Mouse (Mus musculus) c-Kit-positive CD71-positive TER-119-negative erythroid progenitor cells, embryonic 14.5 days (primary cell): ENCODE data around the gene Iqcc.

Experiments used
- DNase-seq: peaks from one replicate; pipeline ENCODE4 v3.0.0-alpha.2; 2013; ENCODE audit warnings: low read depth

The Iqcc gene

GRCm38 (mm10) chr4:129618786-129619691, at the start of gene Iqcc:
Gene Iqcc, minus strand, starts transcription at chr4:129619099.
- peak; percentile 88 for DNase-seq

GRCm38 (mm10) chr4:129662255-129662813, 43.4 kb upstream of the Iqcc start:
- DNase-seq, result no peak

- no peak for DNase-seq
Measured at GRCm38 (mm10) chr4:129661584-129661983, 42.7 kb upstream of the Iqcc start.

GRCm38 (mm10) chr4:129654770-129655169, 35.9 kb upstream of the Iqcc start:
- no peak for DNase-seq

GRCm38 (mm10) chr4:129650359-129650758, 31.5 kb upstream of the Iqcc start:
- no peak for DNase-seq

- no peak for DNase-seq
Measured at GRCm38 (mm10) chr4:129648656-129649055, 29.8 kb upstream of the Iqcc start.

GRCm38 (mm10) chr4:129645204-129645603, 26.3 kb upstream of the Iqcc start:
- no peak for DNase-seq

DNA sequence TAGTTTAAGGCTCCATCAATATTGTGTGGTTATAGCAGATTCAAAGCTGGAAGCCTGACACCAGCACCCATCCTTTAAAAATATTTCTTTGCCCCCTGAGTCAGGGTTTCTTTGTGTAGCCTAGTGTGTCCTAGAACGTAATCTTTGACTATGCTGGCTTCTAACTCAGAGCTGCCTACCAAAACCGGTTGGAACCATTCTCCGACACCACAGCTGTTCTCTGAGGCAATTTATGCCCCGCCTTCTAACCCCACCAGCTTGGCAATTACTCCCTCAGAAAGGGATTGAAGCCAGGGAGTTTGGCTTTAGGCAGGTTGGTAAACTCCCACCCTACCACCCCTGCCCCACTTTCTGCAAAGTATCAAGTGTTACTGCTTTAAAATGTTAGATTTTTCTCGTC, 22.9 kb upstream of the Iqcc start:
- no peak for DNase-seq

DNA sequence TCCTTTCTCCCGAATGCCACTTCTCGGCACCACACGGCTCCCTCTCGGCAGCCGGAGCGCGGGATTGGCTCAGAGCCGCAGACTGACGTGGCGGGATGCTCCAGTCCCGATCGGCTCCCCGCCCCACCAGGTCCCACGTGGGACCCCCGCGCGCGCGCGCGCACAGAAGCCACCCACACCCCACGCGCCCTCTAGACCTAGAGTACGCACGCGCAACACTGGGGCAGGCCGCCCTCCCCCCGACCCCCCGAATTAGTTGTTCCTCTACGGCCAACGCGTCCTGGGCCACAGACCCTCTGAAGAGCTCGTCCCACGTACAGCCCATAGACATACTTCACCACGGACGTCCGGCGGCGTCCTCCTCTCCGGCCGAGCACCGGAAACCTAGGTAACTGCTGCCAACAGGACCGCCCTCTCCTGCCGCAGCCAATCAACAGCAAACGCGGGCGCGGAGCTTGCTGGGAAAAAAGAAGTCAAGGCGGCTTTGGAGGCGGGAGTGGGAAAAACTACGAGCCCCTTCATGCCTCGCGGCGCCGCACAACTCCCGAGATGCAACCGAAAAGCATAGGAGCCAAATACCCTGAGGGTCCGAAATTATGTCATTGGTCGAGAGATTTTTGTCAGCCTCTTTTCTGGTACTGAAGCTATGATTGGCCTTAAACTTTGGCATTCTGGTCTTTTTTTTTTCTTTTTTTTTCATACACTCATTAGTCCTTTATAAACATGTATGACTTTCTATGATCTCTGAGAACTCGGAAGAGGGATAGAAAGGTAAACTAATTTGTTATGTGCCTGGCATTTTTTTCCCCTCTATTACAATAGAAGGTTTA, 22.0 kb upstream of the Iqcc start, which contains the start of gene Txlna:
Txlna (minus strand) TSS at position 428 of the 830 bp plus-strand sequence.
- peak; percentile 96 for DNase-seq

GRCm38 (mm10) chr4:129640101-129640637, 21.3 kb upstream of the Iqcc start:
- DNase-seq, result no peak

- DNase-seq, result no peak
Measured at GRCm38 (mm10) chr4:129639221-129639620, 20.3 kb upstream of the Iqcc start.

GRCm38 (mm10) chr4:129633852-129634251, 15.0 kb upstream of the Iqcc start:
- no peak for DNase-seq

- DNase-seq, result no peak
Measured at GRCm38 (mm10) chr4:129631867-129632266, 13.0 kb upstream of the Iqcc start.

DNA sequence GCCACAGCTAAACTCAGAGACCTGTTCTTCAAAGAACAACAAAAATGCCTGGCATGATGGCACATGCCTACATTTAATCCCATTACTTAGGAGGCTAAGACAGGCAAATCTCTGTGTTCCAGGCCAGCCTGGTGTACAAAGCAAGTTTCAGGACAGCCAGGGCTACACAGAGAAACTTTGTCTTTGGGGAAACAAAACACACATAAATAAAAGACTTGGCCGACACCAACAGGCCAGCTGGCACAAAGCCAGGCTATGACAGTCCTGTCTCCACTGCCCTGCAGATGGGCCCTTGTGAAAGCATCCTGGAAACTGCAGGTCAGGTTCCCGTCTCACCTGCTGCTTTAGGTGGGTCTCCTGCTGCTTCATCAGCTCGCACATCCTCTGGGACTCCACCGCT, 12.0 kb upstream of the Iqcc start:
- no peak for DNase-seq

- no peak for DNase-seq
Measured at GRCm38 (mm10) chr4:129626035-129626434, 7.1 kb upstream of the Iqcc start.

GRCm38 (mm10) chr4:129625496-129625895, 6.6 kb upstream of the Iqcc start:
- no peak for DNase-seq

DNA sequence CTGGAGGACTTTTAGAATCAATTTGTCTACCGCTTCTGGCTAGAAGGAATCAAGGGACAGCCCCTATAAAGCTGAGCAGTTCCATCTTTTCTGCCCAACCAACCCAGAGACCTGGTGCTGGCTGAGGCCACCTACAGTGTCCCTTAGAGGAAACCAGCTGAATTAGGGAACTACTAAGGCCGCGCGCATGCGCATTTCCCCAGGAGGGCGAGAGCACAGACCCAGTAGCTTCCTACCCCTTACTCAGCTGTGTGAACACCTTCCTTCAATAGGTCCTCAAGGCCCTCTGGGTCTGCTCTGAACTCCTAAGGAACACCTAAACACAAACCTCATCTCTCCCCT, 6.1 kb upstream of the Iqcc start:
- no peak for DNase-seq

DNA sequence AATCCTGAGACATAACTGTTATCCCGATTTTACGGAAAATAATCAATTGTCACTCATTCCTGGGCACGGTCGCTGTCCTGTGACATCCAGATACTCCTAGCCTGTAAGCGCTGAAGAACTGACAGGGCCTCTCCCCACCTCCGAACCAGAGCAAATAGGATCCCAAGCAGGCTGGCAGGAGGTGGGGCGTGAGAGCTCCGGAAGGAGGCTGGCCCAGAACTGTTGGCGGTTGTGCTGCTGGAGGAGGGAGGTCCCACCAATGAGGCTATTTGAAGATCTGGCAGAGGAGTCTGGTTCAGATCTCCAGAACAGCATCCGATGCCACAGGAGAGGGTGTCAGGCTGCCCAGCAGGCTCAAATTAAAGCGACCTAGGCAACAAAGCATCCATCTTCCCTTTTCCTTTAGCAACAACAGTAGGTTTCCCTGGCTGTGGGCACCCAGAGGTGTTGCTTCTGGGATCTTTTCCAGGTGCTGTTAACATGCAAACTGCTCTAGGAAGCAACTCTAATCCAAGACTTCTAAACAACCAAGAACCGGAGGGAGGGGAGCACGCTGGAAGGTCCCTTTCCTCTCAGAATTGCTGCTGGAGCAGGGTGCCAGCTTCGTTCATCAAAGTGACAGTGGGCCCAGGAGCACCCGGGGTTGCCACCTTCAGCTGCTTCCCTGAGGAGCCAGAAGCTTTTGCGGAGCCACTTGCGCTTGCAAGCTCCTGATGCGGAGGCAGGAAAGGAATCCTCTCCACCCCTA, 5.6 kb upstream of the Iqcc start:
- peak; percentile 89 for DNase-seq

- DNase-seq, result no peak
Measured at GRCm38 (mm10) chr4:129623681-129624091, 4.8 kb upstream of the Iqcc start, which contains the start of gene Ccdc28b. Gene Ccdc28b, minus strand, starts transcription at chr4:129623947.

- no peak for DNase-seq
Measured at GRCm38 (mm10) chr4:129622803-129623535, 4.1 kb upstream of the Iqcc start.
